In the genomic region with DNA sequence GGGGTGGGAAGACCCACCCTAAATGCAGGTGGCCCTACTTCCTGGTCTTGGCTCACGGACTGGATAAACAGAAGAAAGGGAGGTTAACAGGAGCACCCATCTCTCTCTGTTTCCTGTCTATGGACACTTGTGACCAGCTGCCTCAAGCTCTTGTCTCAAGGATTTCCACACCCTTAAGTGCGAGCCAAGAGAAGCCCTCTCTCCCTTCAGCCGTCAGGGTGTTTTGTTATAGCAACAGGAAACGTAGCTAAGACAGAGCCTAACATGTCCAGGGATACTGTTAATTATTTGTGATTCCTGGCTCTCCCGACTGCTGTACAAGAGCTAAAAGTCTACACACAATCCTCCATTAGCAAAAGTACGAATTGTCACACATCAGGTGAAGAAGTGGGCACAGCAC, we compare ENCODE assay signal across 23 mouse cellular contexts. TPM values are rescaled to one million over a fixed set of nuclear protein-coding genes. Genes with fewer than 3 reads are reported as not detected.
"Had no signal": no experiment of that assay in that cellular context is flagged by ENCODE, and none has a peak within 500 bp of the region (broad histone marks: within the 10 kb centered on the region; RNA-seq: fewer than 3 reads in every experiment).

No protein-coding gene starts in this region.

- DNase-seq: gastrocnemius, postnatal 14 days; gastrocnemius, postnatal 36 days; heart, adult 18-20 months; heart, postnatal 14 days; kidney, adult 11 months; kidney, adult 2 months; kidney, adult 9 months; kidney, postnatal 14 days; kidney, postnatal 36 days; layer of hippocampus, adult 9-11 months; layer of hippocampus, postnatal 36 days; left cerebral cortex, postnatal 4 days had no signal

- H3K9ac ChIP-seq: heart, embryonic 15.5 days; hindbrain, embryonic 13.5 days; hindbrain, embryonic 15.5 days; kidney, embryonic 15.5 days; limb, embryonic 13.5 days; limb, embryonic 15.5 days had no signal

- H3K27ac ChIP-seq: heart, embryonic 15.5 days; hindbrain, embryonic 13.5 days; hindbrain, embryonic 15.5 days; hindbrain, postnatal 0 days; kidney, embryonic 15.5 days; kidney, postnatal 0 days; limb, embryonic 13.5 days; limb, embryonic 15.5 days had no signal

- H3K4me1 ChIP-seq: hindbrain, embryonic 13.5 days; hindbrain, embryonic 15.5 days; limb, embryonic 13.5 days; limb, embryonic 15.5 days had no signal

- H3K4me3 ChIP-seq: heart, embryonic 15.5 days; hindbrain, embryonic 13.5 days; hindbrain, embryonic 15.5 days; kidney, embryonic 15.5 days; limb, embryonic 13.5 days; limb, embryonic 15.5 days had no signal

- H3K27me3 ChIP-seq: heart, embryonic 15.5 days; hindbrain, embryonic 13.5 days; hindbrain, embryonic 15.5 days; kidney, embryonic 15.5 days; limb, embryonic 13.5 days; limb, embryonic 15.5 days had no signal

- ATAC-seq: forebrain, embryonic 16.5 days; hindbrain, postnatal 0 days; intestine, embryonic 16.5 days had no signal

- H3K4me2 ChIP-seq: heart, embryonic 11.5 days; heart, embryonic 15.5 days; hindbrain, embryonic 13.5 days; hindbrain, embryonic 15.5 days; kidney, embryonic 15.5 days; limb, embryonic 13.5 days; limb, embryonic 15.5 days had no signal

- H3K9me3 ChIP-seq: heart, embryonic 15.5 days; hindbrain, embryonic 13.5 days; hindbrain, embryonic 15.5 days; kidney, embryonic 15.5 days; limb, embryonic 13.5 days; limb, embryonic 15.5 days had no signal

- H3K36me3 ChIP-seq: heart, embryonic 15.5 days; hindbrain, embryonic 13.5 days; hindbrain, embryonic 15.5 days; kidney, embryonic 15.5 days; limb, embryonic 13.5 days; limb, embryonic 15.5 days had no signal

RNA-seq across cellular contexts. Expression of a gene that starts 28.0 kb away (rescaled TPM):
- total RNA-seq: hindbrain, postnatal 0 days had no signal
